Mouse (Mus musculus): ENCODE results near the gene Neurl1b.
A peak's percentile ranks its signal among the peaks of the same experiment; 100 is the strongest.

Gene Neurl1b

DNA sequence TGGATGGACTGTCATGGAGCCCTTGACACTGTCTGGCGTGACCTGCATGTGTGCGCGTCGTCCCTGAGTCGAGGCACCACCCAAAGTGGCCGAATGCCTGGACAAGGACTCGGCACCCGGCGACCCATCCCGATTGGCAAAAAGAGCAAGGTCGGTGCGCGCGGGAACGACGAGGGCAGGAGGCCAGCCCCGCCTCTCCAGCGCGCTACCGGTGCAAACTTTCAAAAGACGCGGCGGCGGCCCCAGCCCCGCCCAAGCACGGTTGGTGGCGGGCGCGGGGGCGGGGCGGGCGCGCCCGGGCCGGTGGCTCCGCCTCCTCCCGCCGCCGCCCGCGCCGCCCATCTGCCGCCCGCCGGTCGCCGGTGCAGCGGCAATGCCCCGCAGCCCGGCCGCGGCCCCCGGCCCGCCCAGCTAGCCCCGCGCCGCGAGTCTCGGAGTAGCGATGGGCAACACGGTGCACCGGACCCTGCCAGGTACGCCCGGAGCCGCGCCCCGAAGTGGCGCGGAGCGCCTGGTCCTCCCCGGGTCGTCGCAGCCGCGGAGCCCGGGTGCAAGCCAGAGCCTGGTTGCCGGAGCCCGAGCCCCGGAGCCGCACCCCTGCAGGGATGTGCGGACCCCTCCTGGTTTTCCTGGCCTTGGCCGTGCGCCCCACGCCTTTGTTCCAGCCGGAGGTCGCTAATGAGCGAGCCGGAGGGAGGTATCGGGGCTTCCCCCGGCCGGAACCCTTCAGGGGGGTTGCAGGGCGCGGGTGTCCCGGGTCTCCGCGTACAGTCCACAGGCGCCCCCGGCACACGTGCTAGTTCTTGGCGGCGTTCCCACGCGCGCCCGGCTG lies at the start of gene Neurl1b:
TSS of gene Neurl1b (plus strand) at position 307 of the 832 bp plus-strand sequence.
- DNase-seq: peak; percentile 85

GRCm38 (mm10) chr17:26366792-26367191 lies 47.8 kb upstream of the Neurl1b start:
- DNase-seq: no peak

- DNase-seq: no peak
These were observed 46.2 kb upstream of the Neurl1b start for GRCm38 (mm10) chr17:26368336-26368992.

DNA sequence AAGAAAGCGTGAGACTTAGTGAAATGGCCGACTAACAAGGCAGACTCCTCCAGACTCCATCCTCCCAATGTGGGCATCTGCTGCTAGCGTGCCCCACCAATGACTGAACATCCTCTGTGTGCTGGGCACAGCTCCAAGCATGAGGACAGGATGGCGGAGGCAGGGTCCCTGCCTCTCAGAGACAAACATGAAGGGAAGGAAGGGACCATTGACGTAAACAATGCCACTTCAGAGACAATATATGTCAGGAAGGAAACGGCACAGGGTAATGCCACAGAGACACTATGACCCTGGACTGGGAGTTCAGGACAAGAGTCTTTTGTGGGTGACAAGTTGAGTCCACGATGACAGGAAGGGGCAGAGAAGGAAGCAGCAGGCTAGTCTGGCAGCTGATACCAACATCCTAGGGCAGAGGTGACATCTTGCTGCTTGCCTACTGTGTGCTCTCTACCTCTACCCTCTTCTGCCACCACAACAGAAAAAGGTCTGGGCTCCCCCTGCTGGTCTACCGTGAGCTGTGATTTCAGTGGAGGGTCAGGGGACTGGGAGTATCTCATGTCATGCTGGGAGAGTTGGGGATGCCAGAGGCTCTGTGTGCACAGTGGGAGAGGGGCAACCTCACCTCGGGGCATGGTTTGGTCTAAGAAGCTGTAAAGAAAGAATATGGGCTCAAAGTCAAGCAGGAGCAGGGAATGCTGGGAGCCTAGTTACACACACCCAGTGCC lies 43.9 kb upstream of the Neurl1b start:
- peak; percentile 82 for DNase-seq

GRCm38 (mm10) chr17:26371246-26371535 lies 43.4 kb upstream of the Neurl1b start:
- no peak for DNase-seq

DNA sequence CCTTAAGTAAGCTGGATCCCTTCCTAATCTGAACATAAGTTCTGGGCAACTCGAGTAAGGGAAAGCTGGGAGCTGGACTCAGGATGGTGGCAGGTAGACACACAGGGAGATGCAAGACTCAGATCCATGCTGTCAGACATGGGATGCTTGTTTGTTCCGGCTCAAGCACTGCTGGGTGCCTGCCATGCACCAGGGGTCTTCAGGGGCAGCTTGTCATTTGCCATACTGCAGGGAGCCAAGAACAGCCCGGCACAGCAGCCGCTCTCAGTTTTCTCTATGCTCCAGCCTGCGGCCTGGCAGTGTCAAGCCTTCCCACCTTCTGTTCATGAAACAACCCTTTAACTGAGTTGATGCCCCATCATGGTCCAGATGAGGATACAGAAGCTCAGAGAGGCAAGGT lies 41.4 kb upstream of the Neurl1b start:
- DNase-seq: no peak

- DNase-seq: no peak
These were observed 38.2 kb upstream of the Neurl1b start for GRCm38 (mm10) chr17:26376416-26376815.

DNA sequence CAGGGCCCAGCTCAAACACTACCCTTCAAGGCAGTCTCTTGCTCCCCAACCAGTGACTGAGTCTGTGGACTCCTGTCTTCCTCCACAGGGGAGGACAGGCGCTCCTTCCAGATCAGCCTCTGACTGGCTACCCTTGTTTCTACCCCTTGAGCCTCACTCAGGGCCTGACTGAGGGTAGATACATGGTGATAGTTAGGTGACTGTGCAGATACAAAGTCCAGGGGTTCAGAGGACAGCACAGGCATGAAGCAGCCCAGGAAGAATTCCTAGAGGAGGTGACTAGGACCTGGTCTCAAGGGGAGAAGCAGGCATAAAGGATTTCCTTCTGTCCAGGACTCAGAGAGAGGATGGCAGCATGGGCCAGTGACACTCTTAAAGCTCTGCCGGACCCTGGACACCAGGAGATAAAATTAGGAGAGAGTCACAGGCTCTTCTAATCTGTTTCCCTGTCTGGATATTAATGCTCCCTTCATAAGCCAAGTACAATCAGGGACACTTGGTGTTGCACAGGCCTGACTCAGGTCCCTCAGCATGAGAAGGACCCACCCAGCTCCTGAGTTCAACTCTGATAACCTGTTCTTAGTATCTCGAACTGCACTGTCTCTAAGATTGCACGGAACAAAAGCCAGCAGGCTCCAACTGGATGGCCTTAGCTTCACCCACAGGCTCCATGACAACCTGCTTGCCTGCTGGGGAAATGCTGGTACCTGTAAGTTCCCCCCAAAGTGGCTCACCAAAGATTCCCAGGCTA lies 37.5 kb upstream of the Neurl1b start:
- no peak for DNase-seq

DNA sequence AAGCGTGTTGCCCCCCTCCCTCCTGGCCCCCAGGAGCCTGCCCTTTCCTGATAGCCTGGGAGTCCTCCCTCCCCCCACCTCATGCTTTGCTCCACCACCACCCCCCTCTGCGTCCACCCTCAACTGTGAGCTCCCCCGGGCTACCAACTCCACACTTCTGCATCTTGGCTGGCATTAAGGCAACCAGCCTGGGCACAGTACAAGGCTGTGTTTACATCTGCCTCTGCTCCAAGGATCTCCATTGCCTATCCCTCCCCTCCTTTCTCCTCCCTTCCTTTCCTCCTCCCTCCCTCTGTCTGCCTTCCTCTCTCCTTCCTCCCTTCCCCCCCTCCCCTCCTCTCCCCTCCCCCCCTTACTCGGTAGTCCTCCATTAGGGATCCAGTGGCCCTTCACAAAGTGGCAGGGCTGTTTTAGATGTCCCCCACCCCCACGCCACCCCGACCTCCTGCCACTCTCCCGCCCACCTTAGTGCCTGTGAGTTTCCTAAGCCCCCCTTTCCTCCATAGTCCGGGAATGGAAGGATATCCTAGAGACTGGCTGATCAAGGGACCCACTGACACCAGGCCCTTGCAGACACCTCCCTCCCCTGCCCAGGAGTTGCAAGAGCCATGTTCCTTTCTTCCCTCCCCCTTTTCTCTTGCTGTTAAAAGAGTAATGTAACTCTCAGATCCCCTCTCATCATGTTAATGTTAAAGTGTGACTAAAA lies 34.2 kb upstream of the Neurl1b start:
- DNase-seq: no peak

- DNase-seq: peak; percentile 35
These were observed 33.6 kb upstream of the Neurl1b start for GRCm38 (mm10) chr17:26380986-26381446.

DNA sequence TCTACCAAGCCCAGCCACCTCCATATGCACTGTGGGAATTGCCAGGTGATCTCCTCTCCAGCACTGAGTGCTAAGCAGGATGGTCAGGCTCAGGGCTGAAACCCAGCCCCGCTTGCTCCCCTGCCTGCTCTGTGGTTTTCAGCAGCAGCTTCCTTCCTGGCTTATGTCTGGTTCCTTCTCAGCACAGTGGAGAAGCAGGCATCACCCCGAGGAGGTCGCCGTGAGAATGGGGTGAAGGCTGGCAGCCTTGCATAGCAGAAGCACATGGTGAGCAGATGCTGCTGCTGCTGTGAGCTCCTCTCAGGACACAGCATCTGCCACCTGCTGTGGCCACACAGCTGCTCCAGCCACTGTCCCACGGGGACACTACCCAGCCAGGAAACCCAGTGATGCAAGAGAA lies 33.0 kb upstream of the Neurl1b start:
- peak; percentile 43 for DNase-seq

- DNase-seq: no peak
These were observed 32.5 kb upstream of the Neurl1b start for GRCm38 (mm10) chr17:26382176-26382575.

DNA sequence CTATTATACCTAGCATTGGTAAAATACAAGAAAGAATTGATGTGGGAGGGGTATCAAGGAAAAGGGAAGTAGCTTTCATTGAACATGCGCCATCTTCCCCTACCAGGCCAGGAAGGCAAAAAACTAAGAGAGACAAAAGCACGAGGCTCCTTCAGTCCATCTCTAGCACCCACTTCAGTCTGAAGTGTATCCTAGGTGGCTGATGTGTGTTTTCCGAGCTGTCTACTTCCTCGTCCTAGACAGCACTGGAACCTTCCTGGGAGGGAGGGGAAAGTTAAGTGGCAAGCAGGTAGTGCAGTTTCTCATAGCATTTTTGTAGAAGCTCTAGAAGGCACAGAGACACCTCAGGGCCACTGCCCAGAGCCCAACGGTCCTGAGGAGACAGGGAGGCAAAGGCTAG lies 31.9 kb upstream of the Neurl1b start:
- DNase-seq: no peak

GRCm38 (mm10) chr17:26384111-26384510 lies 30.5 kb upstream of the Neurl1b start:
- no peak for DNase-seq

- no peak for DNase-seq
These were observed 29.1 kb upstream of the Neurl1b start for GRCm38 (mm10) chr17:26385252-26386130.

DNA sequence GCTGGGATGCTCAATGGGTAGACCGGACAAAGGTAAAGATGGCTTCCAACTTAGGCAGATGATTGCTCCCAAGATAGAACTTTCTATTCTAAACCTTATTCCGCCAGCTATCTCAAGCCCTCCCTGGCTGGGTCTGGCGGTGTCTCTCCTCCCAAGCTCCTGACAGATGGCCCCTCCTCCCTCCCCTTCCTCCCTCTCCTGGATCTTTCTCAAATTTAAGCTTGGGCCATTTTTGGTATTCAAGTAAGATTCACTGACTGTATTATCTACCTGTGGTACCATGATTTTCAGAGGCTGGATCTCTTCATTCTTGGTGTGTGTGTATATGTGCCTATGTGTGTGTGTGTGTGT lies 28.5 kb upstream of the Neurl1b start:
- no peak for DNase-seq

DNA sequence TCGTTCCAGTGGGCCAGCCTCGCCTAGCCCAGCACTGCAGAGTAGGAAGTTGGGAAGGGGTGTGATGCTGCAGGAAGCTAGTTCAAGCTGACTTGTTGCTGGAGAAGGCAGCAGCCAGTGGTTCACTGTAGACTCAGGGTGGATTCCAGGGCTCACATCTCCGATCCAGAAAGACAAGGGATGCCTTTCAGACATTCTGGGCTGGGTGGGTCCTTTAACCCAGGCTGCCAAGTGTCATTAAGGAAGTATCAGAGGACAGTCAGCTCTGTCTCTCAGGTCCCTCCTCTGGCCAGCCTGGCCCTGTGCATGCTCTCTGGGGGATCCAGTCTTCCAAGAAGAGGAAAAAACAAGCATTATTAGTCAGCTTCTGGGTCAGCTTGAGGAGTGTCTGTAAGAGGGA lies 26.5 kb upstream of the Neurl1b start:
- DNase-seq: no peak

DNA sequence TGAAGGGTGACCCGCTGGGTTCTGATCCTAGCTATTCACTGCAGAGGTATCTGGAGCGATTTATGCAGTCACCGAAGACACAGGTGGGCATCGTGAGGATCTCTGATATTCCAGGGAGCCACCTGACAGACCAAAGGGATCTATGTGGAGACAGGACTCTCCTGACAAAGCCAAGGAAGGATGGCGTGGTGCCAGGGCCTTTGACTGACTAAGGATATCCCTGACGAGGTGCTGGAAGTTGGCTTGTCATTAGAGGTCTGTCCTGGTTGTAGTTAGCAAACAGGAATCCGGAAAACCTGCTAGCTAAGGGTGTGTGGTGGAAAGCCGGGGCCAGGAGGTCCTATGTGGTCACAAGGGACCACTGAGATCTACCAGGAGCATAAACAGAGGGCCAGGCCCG lies 25.4 kb upstream of the Neurl1b start:
- DNase-seq: no peak

DNA sequence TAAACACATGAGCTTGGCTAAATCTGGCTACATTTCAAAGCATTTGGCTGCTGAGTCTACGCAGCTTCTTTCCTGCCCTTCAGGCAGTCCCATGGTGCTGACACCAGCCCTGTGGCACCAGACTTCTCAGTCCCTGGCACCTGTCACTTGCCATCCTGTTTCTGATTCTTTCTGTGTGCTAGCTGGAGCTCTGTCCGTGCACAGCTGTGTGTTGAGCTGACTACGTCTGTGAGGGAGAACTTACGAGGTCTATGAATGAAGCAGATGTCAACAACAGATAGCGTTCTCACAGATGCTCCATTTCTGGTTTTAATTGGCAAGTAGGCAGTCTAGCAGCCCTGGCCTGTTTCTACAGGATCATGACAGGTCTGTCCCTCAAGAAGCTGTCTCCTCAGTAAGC lies 24.0 kb upstream of the Neurl1b start:
- DNase-seq: peak; percentile 58

GRCm38 (mm10) chr17:26392355-26392754 lies 22.3 kb upstream of the Neurl1b start:
- DNase-seq: no peak

GRCm38 (mm10) chr17:26396765-26397164 lies 17.9 kb upstream of the Neurl1b start:
- DNase-seq: no peak

DNA sequence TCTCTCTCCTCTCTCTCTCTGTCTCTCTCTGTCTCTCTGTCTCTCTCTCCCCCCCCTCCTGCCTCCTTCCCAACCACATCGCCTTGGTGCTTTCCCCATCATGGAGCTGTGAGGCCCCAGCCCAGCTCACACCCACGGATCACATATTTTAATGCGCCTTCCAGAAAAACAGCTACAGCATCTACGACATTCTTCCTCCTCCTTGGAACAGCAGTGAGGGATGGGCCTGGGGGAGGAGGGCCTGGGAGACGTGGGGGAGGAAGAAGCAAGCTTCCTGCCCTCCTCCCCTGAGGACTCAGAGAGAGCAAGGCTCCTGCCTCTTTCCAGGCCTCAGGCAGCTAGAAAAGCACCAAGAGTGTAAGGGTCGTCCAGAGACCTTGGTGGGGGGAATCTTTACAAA lies 17.3 kb upstream of the Neurl1b start:
- DNase-seq: no peak
